Mouse (Mus musculus) E14TG2a.4 (cell line): ENCODE results near the gene Usp5.

Experiments used
- CTCF ChIP-seq: conservative IDR thresholded peaks from 2 replicates; pipeline ENCODE4 v1.5.1; 2014; ENCODE audit warnings: low read length
- POU5F1 ChIP-seq: IDR thresholded peaks from 2 replicates; pipeline ENCODE4 v1.6.1; 2014; ENCODE audit warnings: low read length, borderline replicate concordance

DNA sequence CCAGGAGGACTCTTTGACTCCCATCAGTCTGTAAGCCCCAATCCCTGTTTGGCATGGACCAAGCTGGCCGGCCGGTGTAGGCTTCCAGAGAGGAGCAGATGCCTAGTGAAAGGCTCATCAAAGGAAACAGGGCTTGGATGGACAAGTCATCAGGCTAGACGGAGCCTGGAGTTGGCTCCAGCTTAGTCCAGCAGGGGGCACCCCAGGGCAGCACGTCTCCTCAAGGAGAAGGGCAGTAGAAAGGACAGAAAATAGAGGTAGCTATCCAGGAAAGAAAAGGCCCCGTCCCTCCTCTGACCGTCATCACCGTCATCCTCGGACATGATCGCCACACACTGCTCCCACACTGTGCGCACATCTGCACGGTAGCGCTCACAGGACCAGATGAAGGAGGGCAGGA, 30.4 kb upstream of the Usp5 start:
- TF ChIP-seq CTCF, result peak; percentile 72
- no peak for TF ChIP-seq POU5F1
